Mouse (Mus musculus): ENCODE measurements around the gene Cdc20.

DNA sequence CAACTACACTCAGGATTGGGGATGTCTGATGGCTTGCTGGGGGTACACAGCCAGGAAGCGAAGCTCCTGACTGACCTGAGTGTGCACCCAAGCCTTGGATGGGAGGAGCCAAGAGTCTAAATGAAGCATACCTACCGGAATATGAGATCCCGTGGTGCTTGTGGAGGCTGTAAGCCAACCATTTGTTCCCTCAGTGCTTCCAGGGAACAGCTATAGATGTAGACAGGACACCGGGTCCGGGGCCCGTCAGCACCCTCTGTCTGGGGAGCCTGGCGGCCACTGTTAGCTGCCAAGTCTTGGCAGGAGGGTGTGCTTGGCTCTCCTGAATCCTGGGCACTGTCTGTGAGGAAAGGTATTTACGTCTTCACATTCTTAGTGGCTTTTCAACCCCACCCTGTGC lies 49.8 kb downstream of the Cdc20 start:
- TF ChIP-seq CTCF (IDR thresholded peaks at IDR 0.05; ENCODE audit: low read depth) (no peak), EP300 (IDR thresholded peaks at IDR 0.05; ENCODE audit: low read depth) (no peak)
